Mouse (Mus musculus) ES-E14 (cell line): ENCODE results near the gene Pcgf3. TPM values are rescaled to one million over a fixed set of nuclear protein-coding genes. Genes with fewer than 3 reads are reported as not detected.

Experiments used
- DNase-seq: peaks from one replicate; pipeline ENCODE4 v3.0.0-alpha.2; 2013; ENCODE audit warnings: low read depth, low spot score
- H3K27ac ChIP-seq: 2 replicates; pipeline ENCODE4 v1.5.1; 2012; ENCODE audit warnings: low read depth, mild to moderate bottlenecking, low read length, moderate library complexity, mixed read lengths; ENCODE audit not compliant: poor library complexity, insufficient read depth, severe bottlenecking
- H3K36me3 ChIP-seq: 2 replicates; pipeline ENCODE4 v1.6.1; 2012; ENCODE audit warnings: mild to moderate bottlenecking, low read length, moderate library complexity, mixed read lengths; ENCODE audit not compliant: control insufficient read depth, poor library complexity, insufficient read depth, severe bottlenecking
- H3K4me1 ChIP-seq, 2 experiments: fragments of 150-350 bp in 1 of 2; sonication (generic) in 1 of 2; 2 replicates each; pipeline ENCODE4 v1.6.1; 2012; ENCODE audit warnings: low read length in 2 of 2, mild to moderate bottlenecking in 1 of 2, mixed read lengths in 1 of 2; ENCODE audit not compliant: control insufficient read depth in 2 of 2, insufficient read depth in 2 of 2, poor library complexity in 1 of 2
- H3K4me3 ChIP-seq, 2 experiments: fragments of 150-350 bp in 1 of 2; sonication (generic) in 1 of 2; 2 replicates each; pipeline ENCODE4 v1.5.1; 2012; ENCODE audit warnings: low read length in 2 of 2, low read depth in 1 of 2, mild to moderate bottlenecking in 1 of 2, mixed read lengths in 1 of 2; ENCODE audit not compliant: insufficient read depth in 1 of 2, poor library complexity in 1 of 2, severe bottlenecking in 1 of 2
- H3K9ac ChIP-seq: 2 replicates; pipeline ENCODE4 v1.6.1; 2012; ENCODE audit warnings: low read depth, mild to moderate bottlenecking, low read length, mixed read lengths; ENCODE audit not compliant: poor library complexity, insufficient read depth, severe bottlenecking
- H3K9me3 ChIP-seq: fragments of 150-350 bp; sonication (generic); 2 replicates; pipeline ENCODE4 v1.6.1; 2012; ENCODE audit warnings: low read depth, mild to moderate bottlenecking, low read length; ENCODE audit not compliant: control insufficient read depth, insufficient read depth
- CHD2 ChIP-seq: IDR thresholded peaks from 2 replicates; pipeline ENCODE4 v1.6.1; 2014; ENCODE audit warnings: mild to moderate bottlenecking, low read depth, low read length, inconsistent platforms
- HCFC1 ChIP-seq: IDR thresholded peaks from 2 replicates; pipeline ENCODE4 v1.6.1; 2012; ENCODE audit warnings: low read length, inconsistent platforms, borderline replicate concordance; ENCODE audit not compliant: insufficient read depth
- MAFK ChIP-seq: IDR thresholded peaks from 2 replicates; pipeline ENCODE4 v1.6.1; 2014; ENCODE audit warnings: mild to moderate bottlenecking, low read depth, low read length, inconsistent platforms; ENCODE audit not compliant: insufficient read depth
- ZC3H11A ChIP-seq: IDR thresholded peaks from 2 replicates; pipeline ENCODE4 v1.6.1; 2012; ENCODE audit warnings: low read depth, mild to moderate bottlenecking, inconsistent platforms, low read length, borderline replicate concordance
- ZNF384 ChIP-seq: IDR thresholded peaks from 2 replicates; pipeline ENCODE4 v1.6.1; 2012; ENCODE audit warnings: low read depth, low read length, inconsistent platforms
- in situ Hi-C, 2 experiments: fragments of 600-800 bp; cut with MboI; formaldehyde crosslinking; loops; one replicate each; pipeline ENCODE4 v1.15.1; 2025; ENCODE audit warnings: low sequenced_read_pairs in 2 of 2, inconsistent platforms in 1 of 2; ENCODE audit not compliant: unreplicated experiment in 2 of 2
- total RNA-seq: library from RNA; depleted of rRNA; stranded (reverse); fragments of 300-350 nt; gene quantifications from 2 replicates; pipeline ENCODE4 v1.2.3, GENCODE M21; 2012

The Pcgf3 gene
- total RNA-seq, 1 experiment: 29.1 TPM

- TF ChIP-seq MAFK (no peak), ZC3H11A (no peak), HCFC1 (no peak), CHD2 (no peak), ZNF384 (no peak)
- Histone ChIP-seq H3K9ac (no peak overlapping the region), H3K9me3 (no peaks in the 10 kb centered on the region), H3K27ac (no peak overlapping the region), H3K4me3 (no peak overlapping the region), H3K4me1 (peaks cover 2 to 6% of the 10 kb centered on the region in 2 experiments; a peak in 1 of 4 replicates), H3K36me3 (no peaks in the 10 kb centered on the region)
- no peak for DNase-seq
- in situ Hi-C loops: no loop called here
These were observed 14.1 kb upstream of the Pcgf3 start for GRCm38 (mm10) chr5:108446973-108447372.

- Histone ChIP-seq H3K4me1 (peaks cover 2 to 6% of the 10 kb centered on the region in 2 experiments; a peak in 1 of 4 replicates), H3K36me3 (no peaks in the 10 kb centered on the region), H3K27ac (no peak overlapping the region), H3K4me3 (peak overlapping the region in 1 of 2 experiments; percentile 60; a peak in 1 of 4 replicates), H3K9ac (no peak overlapping the region), H3K9me3 (no peaks in the 10 kb centered on the region)
- in situ Hi-C loops: no loop called here
- DNase-seq: no peak
- TF ChIP-seq HCFC1 (no peak), CHD2 (no peak), MAFK (no peak), ZNF384 (no peak), ZC3H11A (no peak)
These were observed 13.2 kb upstream of the Pcgf3 start for GRCm38 (mm10) chr5:108447857-108448256.

GRCm38 (mm10) chr5:108448785-108449668, 12.0 kb upstream of the Pcgf3 start, which contains the start of gene Mfsd7a:
Gene Mfsd7a (minus strand): TSS chr5:108448891.
- Histone ChIP-seq H3K4me3 (peak within 1 kb of the TSS; percentile 60 to 82), H3K27ac (no peak within 1 kb of the TSS), H3K36me3 (no peaks in the 10 kb centered on the region), H3K9me3 (no peaks in the 10 kb centered on the region), H3K9ac (peak within 1 kb of the TSS; percentile 53), H3K4me1 (peaks cover 2 to 6% of the 10 kb centered on the region in 2 experiments; a peak in 1 of 4 replicates)
- peak; percentile 47 for DNase-seq
- in situ Hi-C loops: no loop called here
- TF ChIP-seq MAFK (no peak), ZC3H11A (no peak), ZNF384 (no peak), HCFC1 (no peak), CHD2 (no peak)

- H3K9ac ChIP-seq: no peak overlapping the region
- no peaks in the 10 kb centered on the region for H3K9me3 ChIP-seq
- in situ Hi-C loops: no loop called here
- peaks cover 2 to 6% of the 10 kb centered on the region in 2 experiments; a peak in 1 of 4 replicates for H3K4me1 ChIP-seq
- no peaks in the 10 kb centered on the region for H3K36me3 ChIP-seq
- TF ChIP-seq ZC3H11A (no peak), ZNF384 (no peak), HCFC1 (no peak), MAFK (no peak), CHD2 (no peak)
- no peak for DNase-seq
- H3K27ac ChIP-seq: no peak overlapping the region
- H3K4me3 ChIP-seq: no peak overlapping the region
These were observed 10.0 kb upstream of the Pcgf3 start for GRCm38 (mm10) chr5:108450837-108451540.
